Mouse (Mus musculus) small intestine, adult 2 months (tissue): Measurements from ENCODE around the gene Rabgap1l.

Experiments
- CTCF ChIP-seq: fragments of 200-500 bp; IDR thresholded peaks from 2 replicates; pipeline ENCODE4 v1.5.1; 2012; ENCODE audit warnings: low read depth, mild to moderate bottlenecking, control low read depth, inconsistent platforms, low read length, moderate library complexity, mixed read lengths; ENCODE audit not compliant: insufficient replicate concordance, insufficient read length; ENCODE audit errors: extremely low read depth
- POLR2A ChIP-seq: fragments of 200-500 bp; IDR thresholded peaks from 2 replicates; pipeline ENCODE4 v1.6.1; 2012; ENCODE audit warnings: low read depth, mild to moderate bottlenecking, control low read depth, inconsistent platforms, low read length, moderate library complexity

DNA sequence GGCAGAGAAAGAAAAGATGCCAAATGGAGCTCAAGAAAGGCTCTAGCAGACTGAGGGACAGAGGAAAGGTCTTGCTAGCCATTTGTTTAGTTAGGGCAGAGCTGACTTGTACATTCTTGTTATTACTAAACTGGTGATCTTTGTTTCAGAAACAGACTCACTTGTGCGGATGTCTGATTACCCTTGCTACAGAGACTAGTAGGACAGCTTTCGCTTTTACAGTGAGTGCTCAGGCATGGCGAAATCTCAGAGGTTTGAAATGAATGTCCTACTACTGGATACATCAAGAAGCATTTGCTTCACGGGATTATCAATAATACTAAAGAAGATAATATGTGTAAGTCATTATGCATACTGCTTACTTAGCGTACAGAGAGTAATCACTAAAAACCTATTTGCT lies 548.3 kb downstream of the Rabgap1l start:
- TF ChIP-seq CTCF (no peak), POLR2A (no peak)
